Mouse (Mus musculus): Measurements from ENCODE around the gene F11. TPM values are rescaled to one million over a fixed set of nuclear protein-coding genes. Genes with fewer than 3 reads are reported as not detected.
A peak's percentile ranks its signal among the peaks of the same experiment; 100 is the strongest.

F11 gene
- polyA plus RNA-seq (2012) = 0.02 TPM in 1 of 2 replicates, not detected in the other

GRCm38 (mm10) chr8:45261920-45262319 lies at the start of gene F11:
TSS of gene F11 (minus strand) at chr8:45262031.
- no peaks in the 10 kb centered on the region for H3K36me3 ChIP-seq (ENCODE audit: control insufficient read depth)
- no peaks in the 10 kb centered on the region for H3K27me3 ChIP-seq (ENCODE audit: control insufficient read depth)
- peaks cover 13% of the 10 kb centered on the region for H3K9me3 ChIP-seq (ENCODE audit: control insufficient read depth, low read length)
- H3K4me1 ChIP-seq (ENCODE audit: control insufficient read depth) = no peaks in the 10 kb centered on the region
- no peak for TF ChIP-seq GATA1 (IDR thresholded peaks at IDR 0.05; ENCODE audit: low read length)
- no peak for TF ChIP-seq TAL1 (IDR thresholded peaks at IDR 0.05; ENCODE audit: low read length)
- peak within 1 kb of the TSS; percentile 5 for H3K4me3 ChIP-seq (replicated peaks)

- Histone ChIP-seq H3K27me3 (ENCODE audit: control insufficient read depth) (no peaks in the 10 kb centered on the region), H3K4me3 (replicated peaks) (no peak overlapping the region), H3K36me3 (ENCODE audit: control insufficient read depth) (no peaks in the 10 kb centered on the region; the same call in 1 of the 2 replicates), H3K4me1 (ENCODE audit: control insufficient read depth) (no peaks in the 10 kb centered on the region), H3K9me3 (ENCODE audit: control insufficient read depth, low read length) (peaks cover 2% of the 10 kb centered on the region; the same call in 1 of the 2 replicates)
- TF ChIP-seq GATA1 (IDR thresholded peaks at IDR 0.05; ENCODE audit: low read length) = no peak
- TF ChIP-seq TAL1 (IDR thresholded peaks at IDR 0.05; ENCODE audit: low read length) = no peak
These were observed 49.1 kb upstream of the F11 start for GRCm38 (mm10) chr8:45310967-45311366.

DNA sequence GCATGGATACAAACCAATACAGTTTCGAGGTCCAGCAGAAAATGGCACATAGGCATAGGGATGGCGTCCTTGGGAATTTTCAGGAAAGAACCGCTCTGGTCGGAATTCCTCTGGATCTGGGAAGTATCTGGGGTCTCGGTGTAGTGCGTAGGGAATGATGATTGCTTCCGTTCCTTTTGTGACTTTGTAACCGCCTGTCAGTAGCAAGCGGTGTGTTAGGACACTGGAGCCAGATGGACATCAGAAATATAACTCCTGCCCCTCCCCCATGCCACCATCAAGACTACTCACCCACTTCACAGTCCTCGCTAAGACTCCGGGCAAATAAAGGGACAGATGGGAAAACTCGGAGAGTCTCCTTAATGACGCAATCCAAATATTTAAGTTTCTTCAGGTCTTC lies 46.5 kb upstream of the F11 start, which contains the start of gene Gm45753:
Gene Gm45753, minus strand, starts transcription at position 101 of the 400 bp plus-strand sequence.
- Histone ChIP-seq H3K4me1 (ENCODE audit: control insufficient read depth) (no peaks in the 10 kb centered on the region), H3K9me3 (ENCODE audit: control insufficient read depth, low read length) (no peaks in the 10 kb centered on the region; the same call in 1 of the 2 replicates), H3K4me3 (replicated peaks) (no peak within 1 kb of the TSS), H3K27me3 (ENCODE audit: control insufficient read depth) (no peaks in the 10 kb centered on the region), H3K36me3 (ENCODE audit: control insufficient read depth) (no peaks in the 10 kb centered on the region; the same call in 1 of the 2 replicates)
- TF ChIP-seq GATA1 (IDR thresholded peaks at IDR 0.05; ENCODE audit: low read length) = no peak
- TF ChIP-seq TAL1 (IDR thresholded peaks at IDR 0.05; ENCODE audit: low read length) = no peak

DNA sequence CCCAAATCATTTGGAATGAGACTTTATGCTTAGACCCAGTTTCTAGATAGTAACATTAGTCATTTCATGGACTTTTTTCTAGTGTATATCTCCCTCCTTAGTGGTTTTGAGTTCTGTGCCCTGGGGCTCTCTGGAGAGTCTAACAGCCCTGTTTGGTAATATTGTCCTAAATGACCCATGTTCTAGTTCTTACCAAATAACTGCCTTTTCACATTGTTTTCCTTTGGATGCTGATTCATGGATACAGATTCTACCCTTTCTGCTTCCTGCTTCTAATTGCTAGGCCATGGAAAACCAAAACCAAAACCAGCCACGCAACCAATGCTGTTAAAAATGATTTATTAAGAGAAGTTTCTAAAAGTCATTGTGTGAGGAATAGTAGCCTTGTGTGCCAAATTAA lies 43.6 kb upstream of the F11 start:
- Histone ChIP-seq H3K36me3 (ENCODE audit: control insufficient read depth) (no peaks in the 10 kb centered on the region; the same call in 1 of the 2 replicates), H3K9me3 (ENCODE audit: control insufficient read depth, low read length) (no peaks in the 10 kb centered on the region; the same call in 1 of the 2 replicates), H3K4me1 (ENCODE audit: control insufficient read depth) (no peaks in the 10 kb centered on the region), H3K27me3 (ENCODE audit: control insufficient read depth) (no peaks in the 10 kb centered on the region), H3K4me3 (replicated peaks) (no peak overlapping the region)
- TF ChIP-seq TAL1 (IDR thresholded peaks at IDR 0.05; ENCODE audit: low read length) (no peak), GATA1 (IDR thresholded peaks at IDR 0.05; ENCODE audit: low read length) (no peak)

DNA sequence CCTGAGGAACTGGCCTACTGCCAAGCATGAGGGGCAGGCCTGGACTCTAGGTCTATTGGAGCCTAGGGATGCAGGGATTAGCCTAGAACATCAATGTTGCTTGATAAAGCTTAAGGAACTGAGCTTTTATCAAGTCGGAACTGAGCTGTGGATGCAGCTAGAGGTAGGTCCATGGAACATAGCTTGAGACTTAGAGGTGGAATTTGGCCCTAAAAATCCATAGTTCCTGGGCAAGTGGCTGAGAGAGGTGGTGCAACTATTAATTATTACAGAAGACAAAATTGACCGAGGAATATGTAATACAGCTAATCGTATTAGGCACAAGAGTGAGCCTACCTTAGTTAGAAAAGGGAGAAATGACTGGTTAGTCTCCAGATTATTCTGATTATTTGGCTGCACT lies 42.5 kb upstream of the F11 start:
- Histone ChIP-seq H3K9me3 (ENCODE audit: control insufficient read depth, low read length) (no peaks in the 10 kb centered on the region), H3K27me3 (ENCODE audit: control insufficient read depth) (no peaks in the 10 kb centered on the region), H3K36me3 (ENCODE audit: control insufficient read depth) (no peaks in the 10 kb centered on the region), H3K4me3 (replicated peaks) (no peak overlapping the region), H3K4me1 (ENCODE audit: control insufficient read depth) (no peaks in the 10 kb centered on the region)
- no peak for TF ChIP-seq TAL1 (IDR thresholded peaks at IDR 0.05; ENCODE audit: low read length)
- no peak for TF ChIP-seq GATA1 (IDR thresholded peaks at IDR 0.05; ENCODE audit: low read length)

DNA sequence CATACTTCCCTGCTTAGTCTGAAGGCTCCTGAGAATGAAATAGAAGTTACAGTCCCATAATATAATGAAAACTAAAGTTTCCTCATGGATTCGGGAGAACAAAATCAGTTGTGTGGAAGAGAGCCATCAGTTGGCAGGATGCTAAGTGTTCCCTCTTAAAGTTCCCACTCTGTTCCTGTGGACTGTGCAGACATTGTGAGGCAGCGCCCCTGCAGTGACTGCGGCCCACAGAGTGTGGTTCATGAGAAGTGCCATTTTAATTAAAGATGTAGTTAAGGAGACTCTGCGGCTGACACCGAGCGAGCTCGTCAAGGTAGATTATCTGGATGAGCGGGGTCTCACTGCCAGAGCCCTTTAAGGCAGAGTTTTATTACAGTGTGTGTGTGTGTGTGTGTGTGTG lies 40.6 kb upstream of the F11 start:
- peaks cover 3% of the 10 kb centered on the region; the same call in 1 of the 2 replicates for H3K9me3 ChIP-seq (ENCODE audit: control insufficient read depth, low read length)
- no peaks in the 10 kb centered on the region for H3K36me3 ChIP-seq (ENCODE audit: control insufficient read depth)
- no peak for TF ChIP-seq TAL1 (IDR thresholded peaks at IDR 0.05; ENCODE audit: low read length)
- no peak for TF ChIP-seq GATA1 (IDR thresholded peaks at IDR 0.05; ENCODE audit: low read length)
- H3K27me3 ChIP-seq (ENCODE audit: control insufficient read depth) = no peaks in the 10 kb centered on the region
- no peaks in the 10 kb centered on the region for H3K4me1 ChIP-seq (ENCODE audit: control insufficient read depth)
- no peak overlapping the region for H3K4me3 ChIP-seq (replicated peaks)

DNA sequence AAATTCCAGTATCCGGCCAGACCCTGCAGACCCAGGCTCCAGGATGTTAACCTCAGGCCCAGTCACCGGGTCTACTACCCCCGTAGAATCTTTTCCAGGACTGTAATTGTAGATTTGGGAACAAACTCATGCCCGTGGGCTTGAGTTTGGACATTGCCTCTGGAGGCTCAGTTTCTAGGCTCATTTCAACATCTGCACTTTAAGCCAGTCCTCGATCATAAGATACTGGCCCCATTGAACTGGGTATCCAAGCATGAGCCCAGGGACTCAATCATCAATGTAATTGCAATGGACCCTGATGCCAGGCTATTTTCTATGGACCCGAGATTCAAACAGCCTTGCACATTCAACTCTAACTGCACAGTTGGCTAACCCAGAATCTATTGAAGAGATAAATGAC lies 33.4 kb upstream of the F11 start:
- Histone ChIP-seq H3K4me1 (ENCODE audit: control insufficient read depth) (no peaks in the 10 kb centered on the region), H3K9me3 (ENCODE audit: control insufficient read depth, low read length) (peaks cover 11% of the 10 kb centered on the region)
- TF ChIP-seq GATA1 (IDR thresholded peaks at IDR 0.05; ENCODE audit: low read length) (no peak), TAL1 (IDR thresholded peaks at IDR 0.05; ENCODE audit: low read length) (no peak)

GRCm38 (mm10) chr8:45294687-45295086 lies 32.9 kb upstream of the F11 start, which contains the start of gene Klkb1:
TSS of gene Klkb1 (minus strand) at chr8:45294859.
- peaks cover 11% of the 10 kb centered on the region for H3K9me3 ChIP-seq (ENCODE audit: control insufficient read depth, low read length)

More for the DNA sequence above, 33.4 kb upstream of the F11 start:
- Histone ChIP-seq H3K4me3 (replicated peaks) (no peak overlapping the region), H3K36me3 (ENCODE audit: control insufficient read depth) (no peaks in the 10 kb centered on the region), H3K27me3 (ENCODE audit: control insufficient read depth) (no peaks in the 10 kb centered on the region)

GRCm38 (mm10) chr8:45291790-45292189 lies 30.0 kb upstream of the F11 start:
- no peak overlapping the region for H3K4me3 ChIP-seq (replicated peaks)
- no peaks in the 10 kb centered on the region for H3K27me3 ChIP-seq (ENCODE audit: control insufficient read depth)

More at GRCm38 (mm10) chr8:45294687-45295086, 32.9 kb upstream of the F11 start, which contains the start of gene Klkb1:
- Histone ChIP-seq H3K36me3 (ENCODE audit: control insufficient read depth) (no peaks in the 10 kb centered on the region), H3K27me3 (ENCODE audit: control insufficient read depth) (no peaks in the 10 kb centered on the region), H3K4me1 (ENCODE audit: control insufficient read depth) (no peaks in the 10 kb centered on the region), H3K4me3 (replicated peaks) (no peak within 1 kb of the TSS)
- TF ChIP-seq GATA1 (IDR thresholded peaks at IDR 0.05; ENCODE audit: low read length) = no peak
- TF ChIP-seq TAL1 (IDR thresholded peaks at IDR 0.05; ENCODE audit: low read length) = no peak

More at GRCm38 (mm10) chr8:45291790-45292189, 30.0 kb upstream of the F11 start:
- TF ChIP-seq TAL1 (IDR thresholded peaks at IDR 0.05; ENCODE audit: low read length) = no peak
- TF ChIP-seq GATA1 (IDR thresholded peaks at IDR 0.05; ENCODE audit: low read length) = no peak
- H3K36me3 ChIP-seq (ENCODE audit: control insufficient read depth) = no peaks in the 10 kb centered on the region
- H3K4me1 ChIP-seq (ENCODE audit: control insufficient read depth) = no peaks in the 10 kb centered on the region
- 0 out of 2 replicates have a peak, but pooled peaks cover 7% of the 10 kb centered on the region for H3K9me3 ChIP-seq (ENCODE audit: control insufficient read depth, low read length)

All from erythroblast, embryonic 14.5 days (primary cell).